Mouse (Mus musculus) forebrain, postnatal 0 days (tissue): ENCODE results near the gene Mcts2. TPM values are rescaled to one million over a fixed set of nuclear protein-coding genes. Genes with fewer than 3 reads are reported as not detected.

ENCODE experiments used
- ATAC-seq: fragments of 200-750 bp; cut with Nextera tagmentation; 2 replicates; pipeline ENCODE4 v1.8.0; 2017; ENCODE audit warnings: mild to moderate bottlenecking, moderate library complexity
- DNase-seq: peaks from one replicate; pipeline ENCODE4 v3.0.0-alpha.2; 2015
- H3K27ac ChIP-seq: fragments of 300-500 bp; sonication (generic); 2 replicates; pipeline ENCODE4 v1.5.1; 2014; ENCODE audit warnings: low read depth, mild to moderate bottlenecking, antibody characterized with exemption, low read length, moderate library complexity, mixed read lengths
- H3K27me3 ChIP-seq: fragments of 300-500 bp; sonication (generic); 2 replicates; pipeline ENCODE4 v1.6.1; 2014; ENCODE audit warnings: mild to moderate bottlenecking, low read length, mixed read lengths; ENCODE audit not compliant: insufficient read depth
- H3K36me3 ChIP-seq: fragments of 300-500 bp; sonication (generic); 2 replicates; pipeline ENCODE4 v1.6.1; 2014; ENCODE audit warnings: mild to moderate bottlenecking, moderate library complexity; ENCODE audit not compliant: insufficient read depth
- H3K4me1 ChIP-seq: fragments of 300-500 bp; sonication (generic); 2 replicates; pipeline ENCODE4 v1.6.1; 2014; ENCODE audit warnings: antibody characterized with exemption; ENCODE audit not compliant: insufficient read depth
- H3K4me2 ChIP-seq: fragments of 300-500 bp; sonication (generic); 2 replicates; pipeline ENCODE4 v1.6.1; 2014; ENCODE audit warnings: low read depth, mild to moderate bottlenecking, moderate library complexity
- H3K4me3 ChIP-seq: fragments of 300-500 bp; sonication (generic); 2 replicates; pipeline ENCODE4 v1.5.1; 2014; ENCODE audit warnings: low read depth, low read length, mixed read lengths
- H3K9ac ChIP-seq: fragments of 300-500 bp; sonication (generic); 2 replicates; pipeline ENCODE4 v1.6.1; 2014; ENCODE audit warnings: mild to moderate bottlenecking
- H3K9me3 ChIP-seq: fragments of 300-500 bp; sonication (generic); 2 replicates; pipeline ENCODE4 v1.6.1; 2016; ENCODE audit warnings: low read length
- CTCF ChIP-seq: sonication (generic); IDR thresholded peaks from 2 replicates; pipeline ENCODE4 v1.5.1; 2016; ENCODE audit warnings: antibody characterized with exemption, control low read depth, low read depth
- WGBS: fragments of 180-500 bp; shearing (Covaris S2); extraction: QIAGEN DNeasy Blood & Tissue Kit; methylation state at CpG from one replicate; pipeline ENCODE4 v1.1.7; 2014; 5-methylcytosine and 5-hydroxymethylcytosine counted together
- polyA plus RNA-seq: library from polyadenylated mRNA; unstranded; fragments of >200 nt; fragmentation: Nextera tagmentation; extraction: Ambion mirVana; gene quantifications from 2 replicates; pipeline ENCODE4 v1.2.1, GENCODE M21; 2015
- total RNA-seq: library from RNA; depleted of rRNA; stranded (reverse); fragments of >200 nt; gene quantifications from 2 replicates; pipeline ENCODE4 v1.2.3, GENCODE M21; 2014

Gene Mcts2
- total and polyA plus RNA-seq, 2 experiments from 2014 or later = 26.6 to 30.8 TPM

DNA sequence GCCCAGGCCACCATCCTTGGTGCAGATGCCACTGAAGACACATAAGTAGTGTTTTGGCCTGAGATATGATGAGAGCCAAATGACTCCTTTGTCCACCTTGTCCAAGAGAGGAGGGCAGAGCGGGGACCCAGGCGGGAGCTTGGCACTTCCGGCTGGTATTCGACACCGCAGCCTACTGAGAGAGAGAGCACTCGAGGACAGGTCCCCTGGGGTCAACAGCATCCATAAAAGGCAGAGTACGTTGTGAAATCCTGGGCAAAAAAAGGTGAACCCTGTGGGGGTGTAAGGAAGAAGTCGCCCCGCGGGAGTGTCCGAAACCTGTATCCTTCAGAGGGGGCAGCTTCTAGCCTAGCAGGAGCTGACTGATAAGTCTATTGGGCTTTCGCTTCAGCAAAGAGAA, 14.7 kb upstream of the Mcts2 start:
- H3K36me3 ChIP-seq = peaks cover 32% of the 10 kb centered on the region

DNA sequence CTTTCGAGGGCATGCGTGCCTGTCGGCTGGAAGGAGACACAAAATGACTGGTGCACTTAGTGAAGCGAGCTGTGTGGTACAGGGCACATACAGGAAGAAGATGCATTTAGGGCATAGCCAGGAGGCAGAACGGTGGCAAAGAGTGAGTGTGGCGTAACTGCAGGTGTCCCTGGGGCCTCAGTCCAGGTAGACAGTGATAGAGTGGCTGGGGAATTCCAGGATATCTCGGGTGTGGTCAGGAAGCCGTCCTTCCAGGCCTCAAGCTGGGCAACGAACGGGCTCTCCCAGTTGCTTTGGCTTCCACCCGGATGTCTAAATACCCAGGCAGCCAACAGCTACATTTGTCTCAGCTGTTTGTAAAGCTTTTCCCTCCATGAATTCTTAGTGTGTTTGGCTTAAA, 12.7 kb upstream of the Mcts2 start:
- WGBS = 78% methylated on average over 11 of the region's 11 CpGs
- H3K9ac ChIP-seq = no peak overlapping the region

More for the DNA sequence above, 14.7 kb upstream of the Mcts2 start:
- peak overlapping the region; percentile 97 for H3K9ac ChIP-seq
- peak overlapping the region; percentile 91 for H3K4me2 ChIP-seq
- no peak overlapping the region for H3K27ac ChIP-seq
- DNase-seq = no peak
- WGBS = 85% methylated on average over 12 of the region's 12 CpGs
- H3K4me3 ChIP-seq = peak overlapping the region; percentile 95
- no peak for ATAC-seq
- H3K9me3 ChIP-seq = no peaks in the 10 kb centered on the region
- peaks cover 20% of the 10 kb centered on the region for H3K4me1 ChIP-seq
- TF ChIP-seq CTCF = no peak
- no peaks in the 10 kb centered on the region for H3K27me3 ChIP-seq

DNA sequence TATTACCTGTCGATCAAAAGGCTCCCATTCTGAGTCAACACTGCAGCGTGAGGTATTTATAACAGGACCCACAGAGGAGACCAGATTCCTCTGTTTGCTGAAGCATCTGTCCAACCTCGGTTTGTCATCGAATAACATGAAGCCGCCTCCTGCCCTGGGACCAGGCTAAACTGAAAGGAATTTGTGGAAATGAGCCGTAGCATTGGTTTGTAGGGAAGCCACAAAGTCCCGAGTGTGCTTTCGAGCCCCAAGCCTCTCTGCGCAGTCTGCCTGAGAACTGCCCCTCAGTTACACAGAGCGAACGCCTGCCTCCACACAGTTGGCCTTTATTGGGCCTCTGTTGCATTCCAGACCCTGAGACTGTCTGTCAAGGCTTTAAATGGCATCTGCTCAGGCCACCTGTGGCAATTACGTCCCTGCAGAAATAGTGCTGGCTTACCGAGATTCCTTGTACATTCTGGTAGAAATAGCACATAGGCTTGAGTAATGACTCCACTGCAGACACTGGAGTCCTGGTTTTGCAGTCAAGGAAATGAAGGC, 11.5 kb upstream of the Mcts2 start:
- Histone ChIP-seq H3K4me2 (no peak overlapping the region), H3K27ac (no peak overlapping the region), H3K4me3 (no peak overlapping the region), H3K27me3 (no peaks in the 10 kb centered on the region), H3K9me3 (no peaks in the 10 kb centered on the region), H3K4me1 (peaks cover 20% of the 10 kb centered on the region), H3K36me3 (peaks cover 58% of the 10 kb centered on the region), H3K9ac (no peak overlapping the region)
- DNase-seq (no peak), ATAC-seq (no peak)
- WGBS = 77% methylated on average over 13 of the region's 13 CpGs
- no peak for TF ChIP-seq CTCF

More for the DNA sequence above, 12.7 kb upstream of the Mcts2 start:
- H3K4me3 ChIP-seq = no peak overlapping the region
- DNase-seq (no peak), ATAC-seq (no peak)
- no peak overlapping the region for H3K27ac ChIP-seq
- H3K4me1 ChIP-seq = peaks cover 20% of the 10 kb centered on the region
- no peak for TF ChIP-seq CTCF
- H3K4me2 ChIP-seq = no peak overlapping the region
- peaks cover 48% of the 10 kb centered on the region for H3K36me3 ChIP-seq
- H3K9me3 ChIP-seq = no peaks in the 10 kb centered on the region
- no peaks in the 10 kb centered on the region for H3K27me3 ChIP-seq

DNA sequence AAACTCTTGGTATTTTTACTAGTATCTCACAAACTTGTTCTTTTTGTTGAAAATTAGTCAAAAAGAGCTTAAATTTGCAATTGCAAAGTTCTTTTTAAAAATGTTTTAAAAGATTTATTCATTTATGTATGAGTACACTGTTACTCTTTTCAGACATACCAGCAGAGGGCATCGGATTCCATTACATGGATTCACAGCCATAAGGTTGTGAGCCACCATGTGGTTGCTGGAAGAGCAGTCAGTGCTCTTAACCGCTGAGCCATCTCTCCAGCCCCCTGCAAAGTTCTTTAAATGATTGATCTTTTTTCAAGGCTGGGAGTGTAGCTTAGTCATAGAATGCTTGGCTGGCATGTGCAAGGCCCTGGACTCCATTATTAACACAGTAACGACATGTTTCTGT, 8.5 kb upstream of the Mcts2 start:
- peak; percentile 73 for DNase-seq
- Histone ChIP-seq H3K4me2 (no peak overlapping the region), H3K4me1 (no peaks in the 10 kb centered on the region), H3K4me3 (no peak overlapping the region), H3K36me3 (peaks cover 79% of the 10 kb centered on the region), H3K9me3 (no peaks in the 10 kb centered on the region), H3K27ac (no peak overlapping the region), H3K27me3 (no peaks in the 10 kb centered on the region), H3K9ac (no peak overlapping the region)
- TF ChIP-seq CTCF = peak; percentile 89
- peak; percentile 88 for ATAC-seq
- WGBS = 41% methylated on average over 3 of the region's 3 CpGs

DNA sequence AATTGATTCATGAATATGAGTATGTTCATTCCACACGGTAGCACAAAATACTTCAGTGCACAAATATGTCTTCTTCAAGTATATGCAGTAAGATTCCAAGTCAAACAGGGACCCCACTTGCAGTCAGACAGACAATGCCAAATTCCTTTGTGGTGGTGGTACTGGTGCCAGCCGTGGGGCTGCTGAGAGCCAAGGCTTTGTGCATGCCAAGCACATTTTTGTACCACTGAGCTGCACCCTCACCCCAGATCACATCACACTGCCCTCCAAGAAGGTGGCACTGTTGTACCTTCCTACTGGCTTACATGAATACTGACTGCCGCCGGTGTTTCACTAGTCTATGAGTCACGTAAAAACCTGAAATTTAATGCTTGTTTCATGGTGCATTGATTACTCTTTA, 7.9 kb upstream of the Mcts2 start:
- no peak for ATAC-seq
- WGBS = 73% methylated on average over 5 of the region's 5 CpGs
- H3K36me3 ChIP-seq = peaks cover 86% of the 10 kb centered on the region

DNA sequence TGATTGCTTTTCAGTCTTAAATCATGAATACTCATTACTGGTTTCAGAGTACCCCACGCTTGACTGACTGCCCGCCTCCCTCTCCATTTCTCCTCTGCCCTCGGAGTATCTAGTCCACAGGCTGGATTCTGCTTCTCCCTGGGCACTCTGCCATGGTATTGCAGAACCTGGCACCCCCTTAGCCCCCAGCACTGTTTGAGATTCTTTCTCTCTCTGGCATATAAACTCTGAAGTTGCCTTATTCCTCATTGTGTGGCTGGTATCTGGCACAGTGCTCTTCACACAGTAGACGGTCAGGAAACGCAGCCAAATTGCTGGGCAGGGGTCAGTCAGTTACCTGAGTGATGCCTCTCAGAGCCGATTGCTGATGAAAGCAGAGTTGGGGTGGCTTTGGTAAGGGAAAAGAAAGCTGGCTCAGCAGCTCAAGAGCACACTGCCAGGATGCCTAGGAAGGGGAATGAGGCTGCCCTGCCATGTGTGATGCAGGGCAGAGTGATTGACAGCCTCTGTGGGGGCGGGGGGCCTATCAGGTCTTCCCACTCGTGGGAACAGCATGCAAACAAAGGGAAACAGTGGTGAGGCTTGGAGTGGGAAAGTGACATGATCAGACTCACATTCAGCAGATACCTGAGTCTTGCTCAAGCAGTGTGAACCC, 7.0 kb upstream of the Mcts2 start:
- 53% methylated on average over 8 of the region's 8 CpGs for WGBS
- Histone ChIP-seq H3K4me1 (no peaks in the 10 kb centered on the region), H3K36me3 (peaks cover 92% of the 10 kb centered on the region), H3K9ac (0 out of 2 replicates have a peak overlapping the region, but pooled peaks have one; percentile 3), H3K27ac (no peak overlapping the region), H3K4me3 (no peak overlapping the region), H3K27me3 (no peaks in the 10 kb centered on the region), H3K9me3 (no peaks in the 10 kb centered on the region), H3K4me2 (no peak overlapping the region)
- ATAC-seq (peak; percentile 23; the same call in 1 of the 2 replicates), DNase-seq (no peak)
- no peak for TF ChIP-seq CTCF

More for the DNA sequence above, 7.9 kb upstream of the Mcts2 start:
- no peaks in the 10 kb centered on the region for H3K9me3 ChIP-seq
- DNase-seq = no peak
- H3K4me1 ChIP-seq = no peaks in the 10 kb centered on the region
- no peak overlapping the region for H3K9ac ChIP-seq
- H3K27me3 ChIP-seq = no peaks in the 10 kb centered on the region
- no peak for TF ChIP-seq CTCF
- H3K4me2 ChIP-seq = no peak overlapping the region
- no peak overlapping the region for H3K27ac ChIP-seq
- no peak overlapping the region for H3K4me3 ChIP-seq

DNA sequence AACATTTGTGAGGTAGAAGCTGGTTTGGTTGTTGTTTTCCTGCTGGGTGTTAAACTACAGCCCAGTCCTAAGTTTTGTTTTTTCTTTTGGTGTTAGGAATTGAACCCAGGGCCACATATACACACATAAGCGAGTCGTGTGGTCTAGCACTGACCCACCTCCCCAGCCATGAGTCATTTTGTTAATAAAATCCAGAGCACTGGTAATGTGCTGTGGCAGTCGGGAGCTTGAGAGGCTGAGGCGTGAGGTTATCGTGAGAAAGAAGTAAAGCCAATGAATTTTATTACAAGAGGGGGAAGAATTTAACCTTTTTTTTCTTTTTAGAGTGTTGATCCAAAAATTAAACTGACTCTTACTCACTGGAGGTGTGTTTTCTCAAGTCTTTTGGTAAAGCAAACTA, 3.7 kb upstream of the Mcts2 start:
- Histone ChIP-seq H3K27me3 (no peaks in the 10 kb centered on the region), H3K4me1 (no peaks in the 10 kb centered on the region), H3K4me3 (no peak overlapping the region), H3K4me2 (no peak overlapping the region), H3K27ac (no peak overlapping the region), H3K9ac (no peak overlapping the region), H3K36me3 (peaks cover 92% of the 10 kb centered on the region), H3K9me3 (no peaks in the 10 kb centered on the region)
- WGBS = 93% methylated on average over 5 of the region's 5 CpGs
- DNase-seq (no peak), ATAC-seq (no peak)
- no peak for TF ChIP-seq CTCF
